Mouse (Mus musculus): Measurements from ENCODE around the gene Dcun1d5. TPM values are rescaled to one million over a fixed set of nuclear protein-coding genes. Genes with fewer than 3 reads are reported as not detected.
"Not testable (repeated sequence)": the region's sequence is repeated elsewhere in the genome, so short reads cannot be mapped to it uniquely, and the experiment has no call there.

Dcun1d5 gene
- polyA plus RNA-seq, 1 experiment from 2014 or later, result 118 TPM

DNA sequence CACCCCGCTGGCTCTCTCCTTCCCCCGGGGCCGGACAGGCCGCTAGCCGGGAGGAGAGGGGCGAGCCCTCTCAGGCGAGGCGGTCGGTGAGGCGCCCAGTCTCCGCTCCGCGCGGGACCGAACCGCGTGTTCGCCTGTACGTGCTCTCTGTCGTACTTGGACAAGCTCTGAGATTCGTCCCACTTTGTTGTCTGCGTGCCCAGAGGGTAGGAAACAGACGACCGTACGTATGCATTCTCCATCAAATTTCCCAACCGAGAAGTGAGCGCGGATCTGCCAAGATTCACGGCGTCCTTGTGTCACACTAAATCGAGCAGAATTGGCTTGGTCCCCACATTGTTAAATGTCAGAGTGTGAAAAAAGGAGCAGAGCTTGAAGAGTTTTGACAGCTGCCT, 574 bp downstream of the Dcun1d5 start:
- Histone ChIP-seq H3K9me3 (ENCODE audit: control insufficient read depth, low read length) (no peaks in the 10 kb centered on the region), H3K4me2 (ENCODE audit: low read length) (peak overlapping the region; percentile 90), H3K4me1 (ENCODE audit: control insufficient read depth, insufficient read depth, low read length) (peaks cover 27% of the 10 kb centered on the region), H3K27me3 (ENCODE audit: control insufficient read depth, insufficient read depth, low read length) (no peaks in the 10 kb centered on the region), H3K27ac (replicated peaks; ENCODE audit: low read depth, low read length) (peak overlapping the region; percentile 93), H3K9ac (replicated peaks; ENCODE audit: low read length) (peak overlapping the region; percentile 87), H3K36me3 (ENCODE audit: control insufficient read depth, insufficient read depth, low read length) (peaks cover 12% of the 10 kb centered on the region; the same call in 1 of the 2 replicates), H3K4me3 (replicated peaks; ENCODE audit: low read depth, low read length) (peak overlapping the region; percentile 99)
- peak; percentile 58 for DNase-seq
- ATAC-seq (ENCODE audit: low FRiP score, low TSS enrichment), result peak; percentile 75
- WGBS, result under 1% methylated on average over 30 of the region's 31 CpGs

- H3K4me2 ChIP-seq (ENCODE audit: low read length); DNase-seq; H3K27ac ChIP-seq (replicated peaks; ENCODE audit: low read depth, low read length); H3K9ac ChIP-seq (replicated peaks; ENCODE audit: low read length); H3K9me3 ChIP-seq (ENCODE audit: control insufficient read depth, low read length); H3K4me3 ChIP-seq (replicated peaks; ENCODE audit: low read depth, low read length); ATAC-seq (ENCODE audit: low FRiP score, low TSS enrichment); H3K27me3 ChIP-seq (ENCODE audit: control insufficient read depth, insufficient read depth, low read length): not testable (repeated sequence)
- WGBS, result 96% methylated on average over 3 of the region's 3 CpGs
- Histone ChIP-seq H3K36me3 (ENCODE audit: control insufficient read depth, insufficient read depth, low read length) (peaks cover 15% of the 10 kb centered on the region), H3K4me1 (ENCODE audit: control insufficient read depth, insufficient read depth, low read length) (peaks cover 13% of the 10 kb centered on the region)
These were observed 6.4 kb downstream of the Dcun1d5 start for GRCm38 (mm10) chr9:7190694-7191093.

GRCm38 (mm10) chr9:7216240-7216639, 31.9 kb downstream of the Dcun1d5 start:
- Histone ChIP-seq H3K4me3 (replicated peaks; ENCODE audit: low read depth, low read length) (no peak overlapping the region), H3K27ac (replicated peaks; ENCODE audit: low read depth, low read length) (no peak overlapping the region), H3K4me2 (ENCODE audit: low read length) (no peak overlapping the region), H3K36me3 (ENCODE audit: control insufficient read depth, insufficient read depth, low read length) (peaks cover 11% of the 10 kb centered on the region), H3K4me1 (ENCODE audit: control insufficient read depth, insufficient read depth, low read length) (no peaks in the 10 kb centered on the region), H3K9me3 (ENCODE audit: control insufficient read depth, low read length) (no peaks in the 10 kb centered on the region), H3K27me3 (ENCODE audit: control insufficient read depth, insufficient read depth, low read length) (no peaks in the 10 kb centered on the region), H3K9ac (replicated peaks; ENCODE audit: low read length) (no peak overlapping the region)
- DNase-seq, result peak; percentile 70
- no peak for ATAC-seq (ENCODE audit: low FRiP score, low TSS enrichment)
- 40% methylated on average over 2 of the region's 2 CpGs for WGBS

DNA sequence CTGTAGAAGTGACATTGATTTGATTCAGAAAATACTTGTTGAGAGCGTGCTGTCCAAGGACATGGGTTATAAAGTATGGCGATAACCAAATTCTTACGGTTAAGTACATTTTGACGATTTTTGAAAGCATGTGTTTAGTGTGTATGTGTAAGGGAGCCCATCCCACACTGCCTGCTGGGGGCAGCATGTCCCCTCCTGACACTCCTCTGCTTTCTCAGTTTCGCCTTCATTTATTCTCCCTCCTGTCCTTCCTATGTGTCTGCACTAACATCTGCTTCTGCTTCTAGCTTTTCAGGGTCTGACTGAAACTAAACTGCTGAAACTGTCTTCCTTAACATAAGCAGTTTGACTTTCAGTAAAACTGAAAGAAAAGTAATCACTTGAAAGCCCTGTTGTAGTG, 36.7 kb downstream of the Dcun1d5 start:
- Histone ChIP-seq H3K9me3 (ENCODE audit: control insufficient read depth, low read length) (no peaks in the 10 kb centered on the region), H3K4me3 (replicated peaks; ENCODE audit: low read depth, low read length) (no peak overlapping the region), H3K27ac (replicated peaks; ENCODE audit: low read depth, low read length) (no peak overlapping the region), H3K4me1 (ENCODE audit: control insufficient read depth, insufficient read depth, low read length) (no peaks in the 10 kb centered on the region), H3K4me2 (ENCODE audit: low read length) (no peak overlapping the region), H3K27me3 (ENCODE audit: control insufficient read depth, insufficient read depth, low read length) (no peaks in the 10 kb centered on the region), H3K36me3 (ENCODE audit: control insufficient read depth, insufficient read depth, low read length) (peaks cover 7% of the 10 kb centered on the region; the same call in 1 of the 2 replicates), H3K9ac (replicated peaks; ENCODE audit: low read length) (no peak overlapping the region)
- DNase-seq (no peak), ATAC-seq (ENCODE audit: low FRiP score, low TSS enrichment) (no peak)
- 93% methylated on average over 5 of the region's 5 CpGs for WGBS

DNA sequence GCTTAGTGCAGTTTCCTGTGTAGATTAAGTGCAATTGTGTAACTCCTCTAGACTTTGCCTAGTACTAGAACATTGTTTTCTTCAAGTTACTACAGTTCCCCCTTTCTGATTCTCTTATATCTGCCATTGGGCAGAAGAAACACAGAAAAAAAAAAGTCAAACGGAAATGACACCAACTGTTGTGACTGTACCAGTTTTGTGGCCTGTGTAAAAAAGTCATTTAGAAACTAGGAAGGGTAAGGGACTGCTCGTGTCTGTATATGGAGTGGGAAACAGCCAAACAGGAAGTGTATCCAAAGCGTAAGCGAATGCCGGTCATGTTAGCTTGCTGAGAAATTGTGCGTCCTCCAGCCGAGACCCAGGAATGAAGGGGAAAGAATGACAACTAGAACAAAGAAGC, 37.1 kb downstream of the Dcun1d5 start:
- Histone ChIP-seq H3K9me3 (ENCODE audit: control insufficient read depth, low read length) (no peaks in the 10 kb centered on the region), H3K4me2 (ENCODE audit: low read length) (no peak overlapping the region), H3K27ac (replicated peaks; ENCODE audit: low read depth, low read length) (no peak overlapping the region), H3K4me1 (ENCODE audit: control insufficient read depth, insufficient read depth, low read length) (no peaks in the 10 kb centered on the region), H3K9ac (replicated peaks; ENCODE audit: low read length) (no peak overlapping the region), H3K36me3 (ENCODE audit: control insufficient read depth, insufficient read depth, low read length) (peaks cover 7% of the 10 kb centered on the region; the same call in 1 of the 2 replicates), H3K4me3 (replicated peaks; ENCODE audit: low read depth, low read length) (no peak overlapping the region), H3K27me3 (ENCODE audit: control insufficient read depth, insufficient read depth, low read length) (no peaks in the 10 kb centered on the region)
- WGBS, result 90% methylated on average over 7 of the region's 7 CpGs
- no peak for DNase-seq
- ATAC-seq (ENCODE audit: low FRiP score, low TSS enrichment), result no peak

DNA sequence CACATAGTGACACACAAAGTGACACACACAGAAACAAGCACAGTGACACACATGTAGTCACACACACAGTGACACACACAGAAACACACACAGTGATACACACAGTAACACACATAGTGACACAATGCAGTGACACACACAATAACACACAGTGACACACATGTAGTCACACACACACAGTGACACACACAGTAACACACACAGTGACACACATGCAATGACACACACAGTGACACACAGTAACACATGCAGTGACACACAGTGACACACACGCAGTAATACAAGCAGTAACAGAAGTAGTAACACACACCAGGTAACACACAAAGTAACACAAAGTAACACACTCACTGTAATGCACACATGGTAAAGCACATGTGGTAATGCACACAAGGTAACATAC, 54.3 kb downstream of the Dcun1d5 start:
- H3K36me3 ChIP-seq (ENCODE audit: control insufficient read depth, insufficient read depth, low read length), result no peaks in the 10 kb centered on the region
- H3K9me3 ChIP-seq (ENCODE audit: control insufficient read depth, low read length), result no peaks in the 10 kb centered on the region
- no peaks in the 10 kb centered on the region for H3K4me1 ChIP-seq (ENCODE audit: control insufficient read depth, insufficient read depth, low read length)
- no peak overlapping the region for H3K4me2 ChIP-seq (ENCODE audit: low read length)
- WGBS, result 97% methylated on average over 1 of the region's 1 CpGs
- H3K9ac ChIP-seq (replicated peaks; ENCODE audit: low read length), result no peak overlapping the region
- H3K27ac ChIP-seq (replicated peaks; ENCODE audit: low read depth, low read length), result no peak overlapping the region
- no peak overlapping the region for H3K4me3 ChIP-seq (replicated peaks; ENCODE audit: low read depth, low read length)
- DNase-seq (no peak), ATAC-seq (ENCODE audit: low FRiP score, low TSS enrichment) (no peak)
- H3K27me3 ChIP-seq (ENCODE audit: control insufficient read depth, insufficient read depth, low read length), result no peaks in the 10 kb centered on the region

DNA sequence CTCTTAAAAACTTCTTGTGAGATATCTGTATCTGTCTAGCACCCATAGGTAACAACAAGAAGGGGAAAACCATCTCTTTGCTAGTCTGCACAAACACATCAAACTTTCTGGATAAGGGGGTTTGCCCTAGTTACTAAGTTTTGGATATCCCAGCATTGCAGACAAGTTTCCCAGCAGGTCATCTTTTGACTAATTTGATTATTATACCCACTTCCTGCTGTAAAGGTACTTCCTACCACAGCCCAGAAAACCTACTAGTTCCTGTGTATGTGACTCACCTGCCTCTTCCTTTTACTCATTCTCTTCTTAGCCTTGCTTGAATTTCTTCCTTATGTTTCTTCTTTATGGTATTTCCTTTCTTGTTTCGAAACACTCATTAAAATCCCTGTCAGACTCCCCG, 55.6 kb downstream of the Dcun1d5 start:
- WGBS, result 91% methylated on average over 2 of the region's 2 CpGs
- Histone ChIP-seq H3K36me3 (ENCODE audit: control insufficient read depth, insufficient read depth, low read length) (no peaks in the 10 kb centered on the region), H3K4me3 (replicated peaks; ENCODE audit: low read depth, low read length) (no peak overlapping the region), H3K4me1 (ENCODE audit: control insufficient read depth, insufficient read depth, low read length) (no peaks in the 10 kb centered on the region), H3K27ac (replicated peaks; ENCODE audit: low read depth, low read length) (no peak overlapping the region), H3K27me3 (ENCODE audit: control insufficient read depth, insufficient read depth, low read length) (no peaks in the 10 kb centered on the region), H3K9me3 (ENCODE audit: control insufficient read depth, low read length) (no peaks in the 10 kb centered on the region), H3K9ac (replicated peaks; ENCODE audit: low read length) (no peak overlapping the region), H3K4me2 (ENCODE audit: low read length) (no peak overlapping the region)
- no peak for DNase-seq
- no peak for ATAC-seq (ENCODE audit: low FRiP score, low TSS enrichment)

- Histone ChIP-seq H3K9me3 (ENCODE audit: control insufficient read depth, low read length) (no peaks in the 10 kb centered on the region), H3K9ac (replicated peaks; ENCODE audit: low read length) (no peak overlapping the region), H3K27ac (replicated peaks; ENCODE audit: low read depth, low read length) (no peak overlapping the region), H3K4me3 (replicated peaks; ENCODE audit: low read depth, low read length) (no peak overlapping the region), H3K4me2 (ENCODE audit: low read length) (no peak overlapping the region), H3K27me3 (ENCODE audit: control insufficient read depth, insufficient read depth, low read length) (no peaks in the 10 kb centered on the region), H3K36me3 (ENCODE audit: control insufficient read depth, insufficient read depth, low read length) (no peaks in the 10 kb centered on the region), H3K4me1 (ENCODE audit: control insufficient read depth, insufficient read depth, low read length) (no peaks in the 10 kb centered on the region)
- ATAC-seq (ENCODE audit: low FRiP score, low TSS enrichment), result no peak
- 71% methylated on average over 1 of the region's 1 CpGs for WGBS
- no peak for DNase-seq
These were observed 68.7 kb downstream of the Dcun1d5 start for GRCm38 (mm10) chr9:7252797-7253654.

Data from midbrain, embryonic 14.5 days (tissue).